Mouse (Mus musculus): Measurements from ENCODE around the gene Lmna.

Gene Lmna

DNA sequence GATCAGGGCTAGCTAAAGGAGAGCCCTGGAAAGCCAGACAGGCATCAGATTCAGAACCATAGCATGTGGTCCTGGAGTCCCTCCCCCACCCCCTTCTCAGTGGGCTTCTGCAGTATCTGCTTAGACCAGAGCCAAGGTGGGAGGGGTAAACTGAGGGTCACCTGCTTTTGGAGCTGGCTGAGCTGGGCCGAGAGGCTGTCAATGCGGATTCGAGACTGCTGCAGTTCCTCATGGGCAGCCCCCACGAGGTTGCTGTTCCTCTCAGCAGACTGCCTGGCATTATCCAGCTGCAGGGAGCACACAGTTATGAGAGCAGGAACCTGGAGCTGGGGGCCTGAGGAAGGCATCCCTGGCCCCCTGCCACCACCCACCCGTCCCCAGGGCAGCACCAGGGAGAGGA is 23.7 kb downstream of the Lmna start:
- in situ Hi-C loops (cut with MboI; ENCODE audit: low pct_unique_long_range_greater_than_20kb in 1 of 2, low sequenced_read_pairs in 2 of 2, unreplicated experiment in 1 of 2): no loop called here

DNA sequence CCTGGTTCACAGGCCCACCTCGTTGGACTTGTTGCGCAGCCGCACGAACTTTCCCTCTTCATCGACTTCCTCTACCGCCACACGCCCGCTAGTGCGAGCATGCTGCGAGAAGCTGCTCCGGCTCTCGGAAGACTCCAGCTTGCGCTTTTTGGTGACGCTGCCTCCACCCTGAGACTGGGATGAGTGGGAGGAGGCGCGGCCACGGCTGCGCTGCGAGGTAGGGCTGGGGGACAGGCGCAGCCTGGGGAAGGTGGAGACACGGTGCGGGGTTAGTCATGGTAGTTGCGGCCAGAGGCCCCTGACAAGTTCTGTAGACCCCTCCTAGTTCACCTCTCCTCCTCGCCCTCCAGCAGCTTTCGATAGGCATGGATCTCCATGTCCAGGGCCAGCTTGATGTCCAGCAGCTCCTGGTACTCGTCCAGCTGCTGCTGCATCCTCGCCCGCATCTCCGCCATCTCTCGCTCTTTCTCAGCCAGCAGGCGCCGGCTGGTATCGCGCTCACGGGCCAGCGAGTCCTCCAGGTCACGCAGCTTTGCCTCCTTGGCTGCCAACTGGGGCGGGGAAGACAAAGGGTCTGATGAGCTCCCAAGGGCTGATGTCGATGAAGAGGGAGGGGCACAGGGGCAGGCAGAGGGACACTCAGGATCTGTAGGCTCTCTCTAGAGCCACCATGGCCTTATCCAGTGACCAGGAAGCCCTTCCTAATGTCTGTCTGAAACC is 25.0 kb downstream of the Lmna start:
- in situ Hi-C loops (cut with MboI; ENCODE audit: low pct_unique_long_range_greater_than_20kb in 1 of 2, low sequenced_read_pairs in 2 of 2, unreplicated experiment in 1 of 2): loop anchor here (5.0 kb wide), 1 partner anchor 38 kb away; no protein-coding TSS in a partner anchor

DNA sequence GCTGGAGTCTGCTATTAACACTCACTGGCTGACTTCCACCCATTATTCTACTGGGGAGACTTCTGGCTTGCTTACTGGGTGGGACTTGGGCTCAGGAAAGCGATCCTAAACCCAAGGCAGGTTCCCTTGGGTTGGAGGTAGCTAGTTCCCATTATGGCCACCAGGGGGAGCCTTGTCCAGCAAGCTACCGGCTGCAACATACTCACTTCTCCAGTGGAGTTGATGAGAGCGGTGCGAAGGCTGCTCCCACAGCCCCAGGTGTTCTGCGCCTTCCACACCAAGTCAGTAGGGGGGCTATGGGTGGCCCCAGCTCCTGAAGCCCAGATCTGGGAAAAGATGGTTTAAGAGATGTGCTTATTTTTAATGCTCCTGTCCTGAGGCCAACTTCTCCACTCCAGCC is 26.1 kb downstream of the Lmna start:
- in situ Hi-C loops (cut with MboI; ENCODE audit: low pct_unique_long_range_greater_than_20kb in 1 of 2, low sequenced_read_pairs in 2 of 2, unreplicated experiment in 1 of 2): loop anchor here (5.0 kb wide), 1 partner anchor 39 kb away; no protein-coding TSS in a partner anchor

DNA sequence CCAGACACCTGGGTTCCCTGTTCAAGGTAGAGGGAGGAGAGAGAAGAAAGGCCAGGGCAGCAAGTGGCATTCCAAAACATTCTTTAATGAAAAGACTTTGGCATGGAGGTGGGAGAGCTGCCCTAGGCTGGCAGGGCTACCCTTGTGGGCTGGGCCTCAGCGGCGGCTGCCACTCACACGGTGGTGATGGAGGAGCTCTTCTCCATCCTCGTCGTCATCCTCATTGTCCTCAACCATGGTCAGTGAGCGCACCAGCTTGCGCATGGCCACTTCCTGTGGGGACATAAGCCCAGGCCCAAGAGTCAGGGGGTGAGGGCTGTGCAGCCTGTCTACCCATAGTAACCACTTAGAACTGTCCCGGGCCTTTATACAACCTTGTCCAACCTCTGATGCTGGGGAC is 26.6 kb downstream of the Lmna start:
- in situ Hi-C loops (cut with MboI; ENCODE audit: low pct_unique_long_range_greater_than_20kb in 1 of 2, low sequenced_read_pairs in 2 of 2, unreplicated experiment in 1 of 2): loop anchor here (5.0 kb wide), 1 partner anchor 39 kb away; no protein-coding TSS in a partner anchor

DNA sequence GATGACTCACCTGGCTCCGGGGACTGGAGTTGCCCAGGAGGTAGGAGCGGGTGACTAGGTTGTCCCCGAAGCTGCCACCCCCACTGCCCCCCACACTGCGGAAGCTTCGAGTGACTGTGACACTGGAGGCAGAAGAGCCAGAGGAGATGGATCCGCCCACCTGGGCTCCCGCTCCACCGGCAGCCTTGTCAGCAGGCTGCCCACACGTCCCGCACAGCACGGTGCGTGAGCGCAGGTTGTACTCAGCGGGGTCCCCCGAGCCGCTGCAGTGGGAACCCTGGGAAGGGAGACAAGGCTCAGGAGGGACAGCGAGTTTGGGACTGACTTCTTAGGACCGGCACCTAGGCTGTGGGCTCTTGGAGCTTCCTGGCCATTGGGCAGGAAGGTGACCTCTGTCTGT is 27.4 kb downstream of the Lmna start:
- in situ Hi-C loops (cut with MboI; ENCODE audit: low pct_unique_long_range_greater_than_20kb in 1 of 2, low sequenced_read_pairs in 2 of 2, unreplicated experiment in 1 of 2): loop anchor here (5.0 kb wide), 1 partner anchor 40 kb away; no protein-coding TSS in a partner anchor

DNA sequence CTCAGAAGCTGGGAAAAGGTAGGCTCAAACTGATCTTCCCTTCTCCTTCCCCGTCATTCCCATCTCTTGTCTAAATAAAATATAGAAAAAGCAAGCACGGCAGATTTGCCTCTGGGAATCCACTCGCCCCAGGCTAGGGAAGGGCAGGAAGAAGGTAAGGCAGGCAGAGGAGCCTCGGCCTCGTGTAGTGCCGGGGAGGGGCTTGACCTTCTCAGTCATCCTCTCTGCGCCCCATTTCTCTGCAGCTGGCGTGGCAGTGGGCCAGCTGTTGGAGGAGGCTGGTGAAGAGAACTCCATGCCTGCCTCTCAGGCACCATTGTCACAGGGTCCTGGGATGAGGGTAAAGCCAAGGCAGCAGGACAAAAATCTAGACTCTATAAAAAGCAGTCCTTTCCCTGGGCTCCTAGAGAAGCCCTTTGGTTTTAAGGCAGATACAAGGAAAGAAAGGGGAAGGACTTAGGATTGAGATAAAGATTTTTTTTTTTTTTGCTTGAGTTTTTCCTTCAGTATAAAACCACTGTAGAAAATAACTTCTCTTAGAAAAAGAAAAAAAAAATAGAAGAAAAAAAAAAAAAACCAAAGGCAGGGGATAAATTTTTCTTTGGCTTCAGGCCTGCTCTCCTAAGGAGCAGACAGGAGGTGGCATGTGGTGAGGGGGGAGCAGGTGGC is 28.2 kb downstream of the Lmna start:
- in situ Hi-C loops (cut with MboI; ENCODE audit: low pct_unique_long_range_greater_than_20kb in 1 of 2, low sequenced_read_pairs in 2 of 2, unreplicated experiment in 1 of 2): loop anchor here (5.0 kb wide), 1 partner anchor 41 kb away; no protein-coding TSS in a partner anchor

DNA sequence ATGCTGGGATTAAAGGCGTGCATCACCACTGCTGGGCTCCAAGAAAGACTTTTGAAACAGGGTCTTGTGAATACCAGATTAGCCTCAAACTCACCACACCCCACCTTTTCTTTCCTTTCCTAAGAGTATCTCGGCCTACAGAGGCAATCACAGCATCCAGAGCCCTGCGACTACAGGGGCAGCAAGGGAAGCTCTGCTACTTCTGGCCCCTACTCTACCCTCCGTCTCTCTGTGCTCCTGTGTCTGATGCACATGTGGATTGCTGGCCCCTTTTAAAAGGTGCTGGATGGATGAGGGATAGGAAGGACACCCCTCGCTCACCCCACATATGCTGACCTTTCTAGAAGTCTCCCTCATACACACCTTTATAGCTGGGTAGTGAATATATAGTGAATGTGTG is 29.1 kb downstream of the Lmna start:
- in situ Hi-C loops (cut with MboI; ENCODE audit: low pct_unique_long_range_greater_than_20kb in 1 of 2, low sequenced_read_pairs in 2 of 2, unreplicated experiment in 1 of 2): loop anchor here (5.0 kb wide), 1 partner anchor 42 kb away; no protein-coding TSS in a partner anchor

DNA sequence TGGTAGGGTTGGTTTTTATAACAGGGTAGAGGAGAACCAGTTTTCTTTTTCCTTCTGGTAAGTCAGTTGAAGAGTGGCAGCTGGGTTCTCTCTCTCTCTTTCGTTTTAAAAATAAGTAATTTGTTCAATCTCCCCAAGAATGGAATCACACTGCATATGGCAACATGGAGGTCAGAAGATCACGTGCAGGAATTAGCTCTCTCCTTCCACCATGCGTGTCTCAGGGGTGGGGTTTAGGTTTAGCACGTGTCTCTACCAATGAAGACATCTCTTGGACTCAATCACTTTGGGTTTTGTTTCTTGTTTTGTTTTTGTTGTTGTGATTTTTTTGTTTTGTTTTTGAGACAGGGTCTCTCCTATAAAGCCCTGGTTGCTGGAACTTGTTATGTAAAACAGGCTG is 29.9 kb downstream of the Lmna start:
- in situ Hi-C loops (cut with MboI; ENCODE audit: low pct_unique_long_range_greater_than_20kb in 1 of 2, low sequenced_read_pairs in 2 of 2, unreplicated experiment in 1 of 2): loop anchor here (5.0 kb wide), 2 partner anchors 42 to 78 kb away; no protein-coding TSS in a partner anchor

DNA sequence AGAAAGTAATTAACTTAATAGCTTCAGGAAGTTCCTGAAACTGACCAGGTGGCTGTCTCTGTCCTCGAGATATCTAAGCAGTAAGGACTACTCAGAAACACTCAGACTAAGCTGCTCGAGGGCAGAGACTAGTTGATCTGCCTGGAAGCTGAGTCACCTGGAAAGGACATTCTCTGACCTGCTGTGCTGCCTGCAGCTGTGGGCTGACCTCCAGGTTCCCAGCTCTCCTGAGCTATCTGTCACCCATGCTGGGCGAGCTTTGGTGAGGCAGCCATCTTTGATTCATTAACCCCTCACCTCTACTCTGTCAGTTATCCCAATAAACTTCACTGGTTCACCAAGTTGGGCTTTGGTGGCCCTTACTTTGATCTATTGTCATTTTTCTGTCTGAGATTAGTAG is 30.6 kb downstream of the Lmna start:
- in situ Hi-C loops (cut with MboI; ENCODE audit: low pct_unique_long_range_greater_than_20kb in 1 of 2, low sequenced_read_pairs in 2 of 2, unreplicated experiment in 1 of 2): loop anchor here in 1 of 2 experiments (5.0 kb wide), 1 partner anchor 77 kb away; no protein-coding TSS in a partner anchor

DNA sequence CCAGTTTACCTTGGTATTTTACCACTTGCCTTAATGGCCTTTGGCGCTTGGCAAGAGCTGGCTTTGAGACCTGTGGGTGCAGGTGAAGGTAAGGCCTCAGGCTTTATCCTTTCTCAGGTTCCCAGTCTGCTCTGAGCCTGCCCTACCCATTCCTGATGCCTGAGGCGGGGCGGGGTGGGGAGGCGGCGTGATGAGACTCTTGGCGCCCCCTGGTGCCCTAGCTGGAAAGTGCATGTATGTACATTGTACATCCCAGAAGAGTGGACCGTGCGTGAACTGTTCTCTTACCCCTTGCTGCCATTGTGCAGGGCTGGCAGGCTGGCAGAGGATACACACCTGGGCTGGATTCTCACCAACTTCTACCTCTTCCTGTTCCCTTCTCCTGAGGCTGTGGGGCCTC is 32.0 kb downstream of the Lmna start:
- in situ Hi-C loops (cut with MboI; ENCODE audit: low pct_unique_long_range_greater_than_20kb in 1 of 2, low sequenced_read_pairs in 2 of 2, unreplicated experiment in 1 of 2): loop anchor here in 1 of 2 experiments (5.0 kb wide), 1 partner anchor 75 kb away; no protein-coding TSS in a partner anchor

DNA sequence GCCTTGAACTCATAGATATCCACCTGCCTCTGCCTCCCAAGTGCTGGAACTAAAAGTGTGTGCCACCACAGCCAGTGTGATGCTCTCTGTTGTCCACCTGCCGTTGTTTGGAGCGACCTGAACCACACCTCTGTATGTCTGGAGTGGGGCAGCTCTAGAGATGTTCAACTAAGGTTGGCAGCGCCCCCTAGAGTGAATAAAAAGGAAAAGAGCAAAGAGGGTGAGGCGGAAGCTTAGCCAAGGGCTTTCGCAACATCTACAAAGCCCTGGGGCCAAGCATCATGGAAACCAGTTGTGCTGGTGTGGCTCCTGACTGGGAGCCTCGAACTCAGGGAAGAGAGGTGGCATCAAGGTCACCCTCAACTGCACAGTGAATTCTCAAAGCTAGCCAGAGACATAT is 33.4 kb downstream of the Lmna start:
- in situ Hi-C loops (cut with MboI; ENCODE audit: low pct_unique_long_range_greater_than_20kb in 1 of 2, low sequenced_read_pairs in 2 of 2, unreplicated experiment in 1 of 2): loop anchor here in 1 of 2 experiments (5.0 kb wide), 1 partner anchor 74 kb away; no protein-coding TSS in a partner anchor

DNA sequence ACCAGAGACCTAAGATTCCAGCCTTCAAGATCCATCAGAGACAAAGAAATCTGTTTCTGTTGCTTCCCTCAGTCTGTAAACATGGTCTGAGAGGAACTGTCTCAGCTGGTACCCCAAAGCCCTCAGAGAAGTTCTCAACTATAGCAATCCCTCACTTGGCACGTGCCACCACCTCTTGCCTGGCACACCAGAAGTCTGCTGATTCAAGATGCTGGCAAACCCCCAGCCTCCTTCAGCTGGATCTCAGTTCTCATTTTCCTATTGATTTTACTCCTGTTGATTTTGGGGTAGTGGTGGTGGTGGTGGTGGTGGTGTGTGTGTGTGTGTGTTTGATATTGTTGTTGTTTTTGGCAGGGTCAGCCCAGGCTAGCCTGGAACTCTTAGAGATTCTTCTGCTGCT is 36.2 kb downstream of the Lmna start:
- in situ Hi-C loops (cut with MboI; ENCODE audit: low pct_unique_long_range_greater_than_20kb in 1 of 2, low sequenced_read_pairs in 2 of 2, unreplicated experiment in 1 of 2): no loop called here

DNA sequence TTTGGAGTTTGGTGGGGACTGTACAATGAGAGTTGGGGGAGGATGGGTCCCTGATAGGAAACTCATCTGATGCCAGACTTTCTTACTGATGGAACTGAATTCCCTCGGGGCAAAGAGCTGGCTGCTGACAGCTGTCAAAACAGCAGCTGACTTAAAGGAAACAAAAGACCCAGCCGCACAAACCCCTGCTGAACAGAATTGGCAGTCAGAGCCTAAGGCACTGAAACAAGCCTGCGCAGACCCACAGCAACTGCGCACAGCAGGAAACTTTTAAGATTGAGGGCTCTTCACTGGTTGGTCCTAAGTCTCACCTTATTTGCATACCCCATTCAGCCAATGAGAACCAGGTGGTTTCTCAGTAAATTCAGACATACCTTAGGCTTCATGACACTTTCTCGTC is 36.7 kb downstream of the Lmna start:
- in situ Hi-C loops (cut with MboI; ENCODE audit: low pct_unique_long_range_greater_than_20kb in 1 of 2, low sequenced_read_pairs in 2 of 2, unreplicated experiment in 1 of 2): no loop called here

DNA sequence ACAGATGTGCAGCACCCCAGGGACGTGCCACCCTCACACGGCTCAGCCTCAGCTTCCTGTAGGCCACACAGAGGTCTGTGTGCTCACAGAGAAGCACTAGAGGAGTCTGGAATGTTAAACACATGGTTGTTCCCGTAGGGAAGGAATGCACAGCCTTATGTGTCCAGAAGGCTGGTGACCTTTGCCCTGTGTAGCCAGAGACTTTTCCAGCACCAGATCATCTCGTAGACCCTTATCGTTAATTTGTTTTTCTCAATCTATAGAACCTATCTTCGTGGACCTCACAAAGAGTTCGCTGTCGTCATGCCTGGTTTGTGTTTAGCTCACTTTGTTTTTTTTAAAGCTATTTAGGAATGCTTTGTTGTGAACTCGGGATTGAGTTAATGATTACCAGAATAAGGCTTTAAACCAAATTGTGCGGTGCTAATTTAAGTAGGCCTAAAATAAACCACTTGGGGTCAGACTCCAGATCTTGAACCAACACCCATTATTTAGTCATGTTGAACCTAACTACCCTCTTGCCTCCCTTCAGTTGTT is 38.7 kb downstream of the Lmna start:
- in situ Hi-C loops (cut with MboI; ENCODE audit: low pct_unique_long_range_greater_than_20kb in 1 of 2, low sequenced_read_pairs in 2 of 2, unreplicated experiment in 1 of 2): no loop called here

DNA sequence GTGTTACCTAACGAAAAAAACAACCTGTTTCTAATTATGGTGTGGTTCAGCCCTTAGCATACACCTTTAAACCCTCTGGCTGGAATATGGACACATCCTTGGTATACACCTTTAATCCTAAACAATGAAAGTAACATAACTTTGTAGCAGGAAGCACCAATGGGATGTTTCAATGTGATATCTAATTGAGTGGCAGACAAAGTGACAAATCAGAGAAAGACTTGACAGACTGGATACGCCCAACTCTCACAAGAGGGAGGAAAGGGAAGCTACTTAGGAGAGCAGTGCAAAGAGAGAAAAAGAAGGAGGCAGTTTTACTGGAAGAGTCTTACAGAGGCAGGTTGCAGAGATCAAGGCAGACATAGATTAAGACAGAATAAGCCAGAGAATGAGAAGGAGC is 40.3 kb downstream of the Lmna start:
- in situ Hi-C loops (cut with MboI; ENCODE audit: low pct_unique_long_range_greater_than_20kb in 1 of 2, low sequenced_read_pairs in 2 of 2, unreplicated experiment in 1 of 2): no loop called here

DNA sequence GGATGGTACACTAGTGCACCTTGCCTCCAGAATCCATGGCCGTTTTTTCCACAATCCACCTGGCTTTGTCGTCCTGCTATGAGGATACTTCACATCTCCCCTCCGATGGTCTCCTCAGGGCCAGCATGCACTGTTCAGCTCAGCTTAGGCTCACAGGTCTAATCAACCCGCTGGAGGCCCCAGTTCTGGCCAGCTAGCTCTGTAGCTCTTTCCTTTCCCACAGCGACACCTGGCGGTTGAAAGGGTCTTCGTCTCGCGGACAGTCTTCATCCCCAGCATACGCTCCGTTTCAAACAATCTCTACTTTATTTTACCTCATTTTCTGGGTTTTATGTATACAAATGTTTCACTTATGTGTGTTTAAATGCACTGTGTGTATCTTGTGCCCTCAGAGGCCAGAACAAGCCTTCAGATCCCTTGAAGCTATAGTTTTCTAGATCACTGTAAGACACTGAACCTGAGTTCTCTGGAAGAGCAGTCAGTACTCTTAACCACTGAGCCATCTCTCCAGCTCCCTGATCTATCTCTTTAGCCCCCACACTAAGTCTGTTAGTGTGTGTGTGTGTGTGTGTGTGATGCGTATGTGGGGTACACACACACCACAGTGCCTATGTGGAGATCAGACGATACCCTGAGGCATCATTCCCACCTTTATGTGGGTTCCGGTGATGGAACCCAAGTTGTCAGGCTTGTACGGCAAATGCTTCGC is 42.5 kb downstream of the Lmna start:
- in situ Hi-C loops (cut with MboI; ENCODE audit: low pct_unique_long_range_greater_than_20kb in 1 of 2, low sequenced_read_pairs in 2 of 2, unreplicated experiment in 1 of 2): no loop called here

DNA sequence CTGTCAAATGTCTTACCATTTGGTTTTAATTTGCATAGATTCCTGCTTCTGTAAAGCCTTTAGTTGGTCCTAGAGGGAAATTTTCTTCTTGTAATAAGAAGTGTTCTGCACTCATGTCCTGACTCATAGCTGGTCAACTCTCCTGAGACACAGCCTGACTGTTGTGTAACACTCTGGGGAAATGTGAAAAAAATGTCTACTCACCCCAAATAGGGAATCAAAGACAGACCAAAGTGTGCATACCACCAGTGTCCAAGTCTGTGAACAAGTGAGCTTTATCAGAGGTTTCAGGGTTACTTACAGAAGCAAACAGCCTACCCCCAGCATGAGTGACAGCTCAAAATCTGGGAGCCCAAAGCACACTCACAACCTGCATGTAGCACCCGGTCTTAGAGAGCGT is 44.6 kb downstream of the Lmna start:
- in situ Hi-C loops (cut with MboI; ENCODE audit: low pct_unique_long_range_greater_than_20kb in 1 of 2, low sequenced_read_pairs in 2 of 2, unreplicated experiment in 1 of 2): no loop called here

DNA sequence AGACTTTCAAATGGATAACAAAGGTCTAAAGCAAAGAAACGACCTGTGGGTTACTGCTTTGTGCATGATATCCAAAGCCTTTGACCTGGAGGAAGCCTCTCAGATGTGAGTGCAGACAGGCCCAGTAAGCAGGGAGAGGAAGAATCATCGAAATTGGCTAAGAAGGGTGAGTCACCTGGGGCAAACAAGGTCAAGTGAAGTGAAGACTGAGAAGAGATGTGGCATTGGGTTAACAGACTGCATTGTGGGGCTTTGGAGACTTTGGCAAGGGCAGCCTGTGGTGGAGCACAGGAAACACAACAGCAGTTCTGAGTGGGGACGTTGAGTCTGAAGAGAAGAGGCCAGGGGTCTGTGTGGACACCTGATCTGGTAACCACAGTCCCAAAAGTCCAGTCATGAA is 45.3 kb downstream of the Lmna start:
- in situ Hi-C loops (cut with MboI; ENCODE audit: low pct_unique_long_range_greater_than_20kb in 1 of 2, low sequenced_read_pairs in 2 of 2, unreplicated experiment in 1 of 2): loop anchor here in 1 of 2 experiments (5.0 kb wide), 1 partner anchor 57 kb away; no protein-coding TSS in a partner anchor

Measured in mouse embryonic stem cell (cell line).